9 mouse cellular contexts compared by ENCODE assay signal in the genomic region with DNA sequence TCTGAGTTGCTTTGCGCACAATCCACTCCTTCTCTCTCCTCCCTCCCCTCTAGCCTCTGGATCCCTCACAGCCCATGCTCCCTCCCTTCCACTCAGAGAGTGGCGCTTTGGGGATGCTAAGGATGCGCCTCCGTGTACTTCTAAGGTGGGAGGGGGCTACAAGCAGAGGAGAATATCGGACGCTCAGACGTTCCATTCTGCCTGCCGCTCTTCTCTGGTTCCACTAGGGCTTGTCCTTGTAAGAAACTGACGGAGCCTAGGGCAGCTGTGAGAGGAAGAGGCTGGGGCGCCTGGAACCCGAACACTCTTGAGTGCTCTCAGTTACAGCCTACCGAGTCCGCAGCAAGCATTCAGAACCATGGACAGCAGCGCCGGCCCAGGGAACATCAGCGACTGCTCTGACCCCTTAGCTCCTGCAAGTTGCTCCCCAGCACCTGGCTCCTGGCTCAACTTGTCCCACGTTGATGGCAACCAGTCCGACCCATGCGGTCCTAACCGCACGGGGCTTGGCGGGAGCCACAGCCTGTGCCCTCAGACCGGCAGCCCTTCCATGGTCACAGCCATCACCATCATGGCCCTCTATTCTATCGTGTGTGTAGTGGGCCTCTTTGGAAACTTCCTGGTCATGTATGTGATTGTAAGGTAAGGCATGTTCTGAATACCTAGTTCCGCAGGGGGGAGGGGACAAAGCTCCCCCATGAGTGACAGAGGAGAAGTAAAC. TPM values are rescaled to one million over a fixed set of nuclear protein-coding genes. Genes with fewer than 3 reads are reported as not detected.
DNase-seq lines count a peak whose midpoint lies in the region; ATAC-seq lines count a peak whose summit lies in the region.
"Had no signal": no experiment of that assay in that cellular context is flagged by ENCODE, and none has a peak within 500 bp of the region (broad histone marks: within the 10 kb centered on the region; RNA-seq: fewer than 3 reads in every experiment).

No protein-coding gene starts in this region.

- peaks cover 18% of the 10 kb centered on the region; the same call in 1 of the 2 replicates for H3K27me3 ChIP-seq in forebrain, embryonic 12.5 days

- peak; percentile 73 for ATAC-seq in forebrain, embryonic 12.5 days (ENCODE audit: low FRiP score)

- H3K4me1 ChIP-seq in forebrain, embryonic 12.5 days = no peaks in the 10 kb centered on the region
- H3K4me1 ChIP-seq: megakaryocyte, embryonic 14.5 days had no signal

- peak; percentile 12 to 32 for DNase-seq in layer of hippocampus, postnatal 10 days (ENCODE audit: low spot score in 2 of 2)
- no peak for DNase-seq in layer of hippocampus, adult 9-11 months
- peak; percentile 18 to 66 for DNase-seq in adrenal gland, adult (ENCODE audit: inconsistent age in 2 of 2, low spot score in 1 of 2)
- peak; percentile 10 for DNase-seq in induced T-regulatory cell, adult 2 months (ENCODE audit: low read depth)
- DNase-seq in lung, postnatal 14 days = peak; percentile 24
- DNase-seq in right cerebral cortex, adult 18-20 months = peak; percentile 6
- DNase-seq in c-Kit-positive CD71-positive TER-119-positive erythroid progenitor cells, embryonic 14.5 days (ENCODE audit: low spot score) = no peak

- no peak overlapping the region for H3K9ac ChIP-seq in forebrain, embryonic 12.5 days

- H3K27ac ChIP-seq in forebrain, embryonic 12.5 days = no peak overlapping the region

- H3K36me3 ChIP-seq in forebrain, embryonic 12.5 days (replicated peaks) = no peaks in the 10 kb centered on the region

- H3K4me2 ChIP-seq in forebrain, embryonic 12.5 days = peak overlapping the region; percentile 46

- 3% methylated on average over 25 of the region's 25 CpGs for WGBS in forebrain, embryonic 12.5 days

- H3K4me3 ChIP-seq in forebrain, embryonic 12.5 days (replicated peaks) = peak overlapping the region; percentile 26
- H3K4me3 ChIP-seq: megakaryocyte, embryonic 14.5 days had no signal

- no peaks in the 10 kb centered on the region for H3K9me3 ChIP-seq in forebrain, embryonic 12.5 days

RNA-seq across cellular contexts. Expression of gene Gm10945, which starts 27.1 kb away (rescaled TPM):
- total RNA-seq in layer of hippocampus, postnatal 10 days (2021) = not detected
- polyA plus RNA-seq in forebrain, embryonic 12.5 days (2016; fragmentation: Nextera tagmentation; extraction: Ambion mirVana) = not detected in 2 replicates

RNA-seq across cellular contexts. Expression of gene Oprm1, which starts 30.4 kb away (rescaled TPM):
- total RNA-seq in layer of hippocampus, postnatal 10 days (2021) = 1 to 10 TPM; 4.3 to 6.0 TPM
- polyA plus RNA-seq in forebrain, embryonic 12.5 days (2016; fragmentation: Nextera tagmentation; extraction: Ambion mirVana) = 0.45 and 0.72 TPM in 2 replicates

Comparison
In these comparisons a context has a peak if more than half of its experiments do, and no peak if none do; other contexts are left out.
1. DNase-seq: peak in layer of hippocampus, postnatal 10 days (2 of 2), adrenal gland, adult (2 of 2), induced T-regulatory cell, adult 2 months (single experiment), lung, postnatal 14 days (single experiment) and right cerebral cortex, adult 18-20 months (single experiment); none in layer of hippocampus, adult 9-11 months (single experiment) and c-Kit-positive CD71-positive TER-119-positive erythroid progenitor cells, embryonic 14.5 days (single experiment).